Mouse (Mus musculus) stomach, embryonic 15.5 days (tissue): Measurements from ENCODE around the gene Kirrel. TPM values are rescaled to one million over a fixed set of nuclear protein-coding genes. Genes with fewer than 3 reads are reported as not detected.

Experiments
- ATAC-seq: fragments of 200-750 bp; cut with Nextera tagmentation; 2 replicates; pipeline ENCODE4 v1.8.0; 2017; ENCODE audit warnings: low read depth, moderate number of reproducible peaks, moderate TSS enrichment; ENCODE audit not compliant: insufficient read depth, low FRiP score
- H3K27ac ChIP-seq: fragments of 300-500 bp; sonication (generic); 2 replicates; pipeline ENCODE4 v1.5.1; 2015; ENCODE audit warnings: mild to moderate bottlenecking, inconsistent platforms
- H3K27me3 ChIP-seq: fragments of 300-500 bp; sonication (generic); replicated peaks from 2 replicates; pipeline ENCODE4 v1.6.1; 2015; ENCODE audit warnings: inconsistent platforms
- H3K36me3 ChIP-seq: fragments of 300-500 bp; sonication (generic); 2 replicates; pipeline ENCODE4 v1.6.1; 2015; ENCODE audit warnings: inconsistent platforms
- H3K4me1 ChIP-seq: fragments of 300-500 bp; sonication (generic); 2 replicates; pipeline ENCODE4 v1.6.1; 2015; ENCODE audit warnings: inconsistent platforms
- H3K4me2 ChIP-seq: fragments of 300-500 bp; sonication (generic); 2 replicates; pipeline ENCODE4 v1.6.1; 2015; ENCODE audit warnings: mild to moderate bottlenecking, inconsistent platforms
- H3K4me3 ChIP-seq: fragments of 300-500 bp; sonication (generic); replicated peaks from 2 replicates; pipeline ENCODE4 v1.5.1; 2015; ENCODE audit warnings: inconsistent platforms
- H3K9ac ChIP-seq: fragments of 300-500 bp; sonication (generic); 2 replicates; pipeline ENCODE4 v1.6.1; 2015; ENCODE audit warnings: inconsistent platforms
- H3K9me3 ChIP-seq: fragments of 300-500 bp; sonication (generic); 2 replicates; pipeline ENCODE4 v1.6.1; 2016; ENCODE audit warnings: inconsistent platforms
- WGBS: fragments of 180-500 bp; shearing (Covaris S2); methylation state at CpG from one replicate; pipeline ENCODE4 v1.1.7; 2015; 5-methylcytosine and 5-hydroxymethylcytosine counted together
- polyA plus RNA-seq: library from polyadenylated mRNA; unstranded; fragments of >200 nt; fragmentation: Nextera tagmentation; extraction: Ambion mirVana; gene quantifications from 2 replicates; pipeline ENCODE4 v1.2.1, GENCODE M21; 2015

The Kirrel gene
- polyA plus RNA-seq, 1 experiment from 2014 or later = 13.9 TPM

DNA sequence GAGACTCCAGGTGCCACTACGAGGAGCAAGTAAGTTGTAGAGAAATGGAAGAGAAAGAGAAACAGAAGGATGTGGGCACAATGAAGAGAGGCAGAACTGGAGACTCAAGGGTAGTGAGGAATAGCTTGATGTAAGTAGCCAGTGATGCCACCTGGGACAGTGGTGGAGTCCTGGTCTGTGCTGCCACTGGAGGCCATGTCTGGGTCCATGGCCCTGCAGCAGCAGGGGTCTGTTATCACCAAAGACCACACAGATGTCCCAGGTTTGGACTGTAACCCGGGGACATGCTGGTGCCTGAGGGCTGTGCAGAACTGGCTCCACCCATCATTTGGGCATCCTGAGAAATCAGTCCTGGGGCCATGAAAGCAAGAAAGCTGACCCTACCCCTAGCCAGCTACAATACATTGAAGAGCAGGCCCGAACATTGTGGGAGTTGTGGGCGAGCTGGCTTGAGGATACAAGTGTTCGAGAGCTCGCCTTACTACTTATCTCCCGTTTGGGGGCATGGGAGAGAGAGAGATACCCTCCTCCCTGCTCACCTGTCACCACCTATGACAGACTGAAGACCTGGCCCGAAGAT lies 107.1 kb downstream of the Kirrel start:
- 83% methylated on average over 8 of the region's 8 CpGs for WGBS
- H3K4me2 ChIP-seq = no peak overlapping the region
- no peak overlapping the region for H3K4me3 ChIP-seq
- no peaks in the 10 kb centered on the region for H3K9me3 ChIP-seq
- ATAC-seq = no peak
- H3K9ac ChIP-seq = no peak overlapping the region
- H3K4me1 ChIP-seq = no peaks in the 10 kb centered on the region
- H3K27me3 ChIP-seq = no peaks in the 10 kb centered on the region
- no peak overlapping the region for H3K27ac ChIP-seq
- H3K36me3 ChIP-seq = no peaks in the 10 kb centered on the region

DNA sequence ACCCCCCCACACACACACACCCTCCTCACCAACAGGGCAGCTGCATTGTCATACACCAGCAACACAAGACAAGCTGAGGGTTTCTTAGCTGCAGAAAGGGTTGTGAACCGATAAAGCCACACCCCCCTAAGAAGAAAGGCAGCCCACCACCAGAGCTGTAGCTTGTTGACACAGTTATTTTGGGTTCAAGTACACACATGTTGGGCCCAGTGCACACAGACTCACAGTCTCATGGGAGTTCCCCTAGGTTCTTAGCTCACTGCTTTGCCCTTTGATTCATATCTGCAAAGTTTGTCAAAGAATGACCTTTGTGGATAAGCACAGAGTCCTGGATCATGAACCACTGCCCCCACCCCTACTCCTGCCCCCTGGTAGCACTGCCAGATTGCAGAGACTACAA lies 120.6 kb downstream of the Kirrel start:
- Histone ChIP-seq H3K9ac (no peak overlapping the region), H3K9me3 (no peaks in the 10 kb centered on the region), H3K4me3 (no peak overlapping the region), H3K4me1 (no peaks in the 10 kb centered on the region), H3K27me3 (no peaks in the 10 kb centered on the region), H3K27ac (no peak overlapping the region), H3K36me3 (no peaks in the 10 kb centered on the region), H3K4me2 (no peak overlapping the region)
- WGBS = 48% methylated on average over 1 of the region's 1 CpGs
- ATAC-seq = peak; percentile 58

DNA sequence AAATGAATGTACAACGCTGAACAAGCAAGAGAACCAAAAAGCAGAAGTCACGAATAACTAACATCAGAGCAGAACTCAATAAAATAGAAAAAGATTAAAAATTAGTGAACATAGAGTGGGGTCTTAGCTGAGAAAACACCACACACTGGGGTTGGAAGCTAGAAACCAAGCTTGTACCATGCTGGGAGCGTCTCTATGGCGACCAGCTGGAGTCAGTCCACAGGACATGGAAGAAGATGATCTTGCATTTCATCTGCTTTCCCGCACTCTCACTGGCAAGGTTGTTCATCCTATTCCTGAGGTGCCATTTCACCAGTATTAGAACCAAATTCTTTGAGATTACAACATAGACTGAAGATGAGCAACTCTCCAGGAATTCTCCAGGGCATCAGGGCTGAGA lies 126.7 kb downstream of the Kirrel start:
- H3K9ac ChIP-seq = no peak overlapping the region
- H3K4me3 ChIP-seq = no peak overlapping the region
- no peak overlapping the region for H3K27ac ChIP-seq
- WGBS = 85% methylated on average over 5 of the region's 5 CpGs
- no peak overlapping the region for H3K4me2 ChIP-seq
- no peaks in the 10 kb centered on the region for H3K36me3 ChIP-seq
- no peak for ATAC-seq
- H3K9me3 ChIP-seq = no peaks in the 10 kb centered on the region
- H3K27me3 ChIP-seq = no peaks in the 10 kb centered on the region
- no peaks in the 10 kb centered on the region for H3K4me1 ChIP-seq

DNA sequence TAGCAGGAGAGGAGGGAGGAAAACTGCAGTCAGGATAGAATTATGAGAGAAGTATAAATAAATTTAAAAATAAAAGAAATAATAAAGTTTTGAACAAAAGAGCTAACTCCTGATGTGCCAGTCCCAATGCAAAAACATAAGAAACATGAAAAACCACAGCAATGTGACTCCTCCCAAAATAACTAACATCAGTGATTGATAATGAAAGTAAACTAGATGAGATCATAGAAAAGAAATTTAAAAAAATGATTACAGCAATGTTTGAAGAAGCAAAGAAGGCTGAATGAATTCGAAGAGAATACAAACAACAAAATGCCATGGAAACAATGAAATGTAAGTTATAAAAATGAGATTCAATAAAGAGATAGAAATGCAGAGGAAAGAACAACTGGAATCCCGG lies 132.8 kb downstream of the Kirrel start:
- Histone ChIP-seq H3K4me3 (no peak overlapping the region), H3K9me3 (no peaks in the 10 kb centered on the region), H3K27ac (no peak overlapping the region), H3K9ac (no peak overlapping the region), H3K36me3 (no peaks in the 10 kb centered on the region), H3K4me2 (no peak overlapping the region), H3K4me1 (no peaks in the 10 kb centered on the region), H3K27me3 (no peaks in the 10 kb centered on the region)
- no peak for ATAC-seq
- 73% methylated on average over 2 of the region's 2 CpGs for WGBS

DNA sequence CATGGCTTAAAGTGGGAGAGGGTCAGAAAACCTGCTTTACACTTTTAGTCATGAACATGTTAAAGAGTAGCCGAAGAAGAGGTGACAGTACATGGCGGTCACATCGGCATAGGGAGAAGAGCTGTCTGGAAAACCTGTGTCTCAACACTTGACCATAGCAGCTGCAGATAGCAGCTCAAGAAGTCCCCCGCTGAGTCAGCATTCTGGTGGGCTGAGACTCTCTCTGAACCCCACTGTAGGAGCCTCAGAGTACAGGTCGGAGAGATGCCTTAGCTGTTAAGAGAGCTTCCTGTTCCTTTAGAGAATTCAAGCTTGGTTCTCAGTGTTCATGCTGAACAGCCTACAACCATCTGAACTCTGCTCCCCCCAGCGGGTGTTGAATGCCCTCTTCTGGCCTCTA lies 136.0 kb downstream of the Kirrel start:
- WGBS = 81% methylated on average over 6 of the region's 6 CpGs
- Histone ChIP-seq H3K9ac (no peak overlapping the region), H3K4me2 (no peak overlapping the region), H3K4me1 (no peaks in the 10 kb centered on the region), H3K27ac (no peak overlapping the region), H3K9me3 (no peaks in the 10 kb centered on the region), H3K4me3 (no peak overlapping the region), H3K36me3 (no peaks in the 10 kb centered on the region), H3K27me3 (no peaks in the 10 kb centered on the region)
- no peak for ATAC-seq

DNA sequence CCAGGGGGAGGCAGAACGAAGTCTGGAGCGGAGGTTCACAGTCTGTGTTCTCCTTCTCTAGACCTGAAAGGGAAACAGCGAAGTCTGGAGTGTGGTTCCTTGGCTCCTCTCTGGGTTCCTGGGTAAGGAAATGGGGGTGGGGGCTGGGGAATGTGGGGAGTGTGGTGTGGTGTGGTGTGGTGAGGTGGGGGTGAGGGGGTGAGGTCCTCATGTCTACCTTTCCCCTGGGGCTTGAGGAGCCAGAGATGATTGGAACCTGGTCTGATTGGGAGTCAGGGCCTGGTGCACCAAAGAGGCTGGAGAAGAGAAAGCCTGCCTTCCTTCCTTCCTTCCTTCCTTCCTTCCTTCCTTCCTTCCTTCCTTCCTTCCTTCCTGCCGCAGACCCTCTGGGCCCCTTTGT lies 140.5 kb downstream of the Kirrel start:
- Histone ChIP-seq H3K4me1 (no peaks in the 10 kb centered on the region), H3K9me3 (no peaks in the 10 kb centered on the region), H3K27ac (no peak overlapping the region), H3K36me3 (no peaks in the 10 kb centered on the region), H3K27me3 (no peaks in the 10 kb centered on the region), H3K9ac (no peak overlapping the region), H3K4me2 (no peak overlapping the region), H3K4me3 (no peak overlapping the region)
- no peak for ATAC-seq
- 90% methylated on average over 4 of the region's 4 CpGs for WGBS

DNA sequence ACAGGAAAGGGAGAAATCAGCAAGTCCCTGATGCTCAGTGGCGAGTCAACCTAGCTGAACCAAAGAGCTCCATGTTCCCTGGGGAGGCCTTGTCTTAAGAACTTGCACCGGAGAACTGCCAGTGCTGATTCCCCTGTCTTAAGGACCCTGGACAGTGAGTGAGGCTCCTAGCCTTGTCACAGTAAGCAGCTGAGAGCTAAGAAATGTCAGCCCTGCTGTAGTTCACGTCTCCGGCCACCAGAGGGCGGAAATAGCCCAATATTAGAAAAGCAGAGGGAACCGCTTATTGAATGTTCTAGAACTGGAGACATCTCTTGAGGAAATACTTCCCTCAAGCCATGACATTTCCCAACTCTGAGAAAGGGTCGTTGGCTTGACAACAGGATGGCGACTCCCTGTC lies 141.2 kb downstream of the Kirrel start:
- Histone ChIP-seq H3K27me3 (no peaks in the 10 kb centered on the region), H3K36me3 (no peaks in the 10 kb centered on the region), H3K27ac (no peak overlapping the region), H3K4me1 (no peaks in the 10 kb centered on the region), H3K4me2 (no peak overlapping the region), H3K4me3 (no peak overlapping the region), H3K9ac (no peak overlapping the region), H3K9me3 (no peaks in the 10 kb centered on the region)
- ATAC-seq = no peak
- 20% methylated on average over 8 of the region's 8 CpGs for WGBS

DNA sequence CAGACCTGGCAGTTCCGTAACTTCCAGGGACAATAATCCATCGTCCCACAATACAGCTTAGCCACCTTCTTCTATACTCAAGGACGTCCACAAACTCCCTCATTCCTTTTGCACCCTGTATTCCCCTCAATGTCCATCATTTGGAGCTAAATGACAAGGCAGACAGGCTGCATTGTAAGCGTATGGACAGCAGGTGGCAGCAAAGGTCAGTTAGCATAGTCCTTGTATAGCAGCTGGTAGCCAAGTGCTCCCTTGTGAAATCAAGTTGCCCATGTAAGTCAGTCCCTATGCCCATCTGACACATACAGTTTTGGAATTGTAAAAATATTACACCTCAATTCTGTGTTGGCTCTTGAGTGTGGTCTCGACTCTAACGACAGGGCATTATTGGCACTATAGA lies 143.7 kb downstream of the Kirrel start:
- Histone ChIP-seq H3K27me3 (no peaks in the 10 kb centered on the region), H3K36me3 (no peaks in the 10 kb centered on the region), H3K9ac (no peak overlapping the region), H3K4me2 (no peak overlapping the region), H3K9me3 (no peaks in the 10 kb centered on the region), H3K4me1 (no peaks in the 10 kb centered on the region), H3K4me3 (no peak overlapping the region), H3K27ac (no peak overlapping the region)
- WGBS = 23% methylated on average over 6 of the region's 6 CpGs
- no peak for ATAC-seq

Other genes with a start within 250 kb of the Kirrel start
- gene Cd1d1, start 175.3 kb downstream of the Kirrel start, polyA plus RNA-seq = 31.7 and 34.1 TPM in 2 replicates
- 10.0 TPM in 2 replicates for gene Fcrls, start 89.0 kb upstream of the Kirrel start, polyA plus RNA-seq
- 1.6 and 3.3 TPM in 2 replicates for gene Cd5l, start 183.1 kb upstream of the Kirrel start, polyA plus RNA-seq
- gene Fcrl1, start 201.6 kb upstream of the Kirrel start, polyA plus RNA-seq = 0.28 TPM in 2 replicates